Mouse (Mus musculus) olfactory bulb, adult 2 months (tissue): ENCODE measurements around the gene Sfxn4. TPM values are rescaled to one million over a fixed set of nuclear protein-coding genes. Genes with fewer than 3 reads are reported as not detected.

Experiments used
- H3K27ac ChIP-seq: fragments of 200-500 bp; 2 replicates; pipeline ENCODE4 v1.5.1; 2012; ENCODE audit warnings: low read depth, low read length; ENCODE audit not compliant: insufficient read depth
- H3K4me1 ChIP-seq: fragments of 200-500 bp; 2 replicates; pipeline ENCODE4 v1.6.1; 2012; ENCODE audit warnings: low read length; ENCODE audit not compliant: control insufficient read depth, insufficient read depth
- H3K4me3 ChIP-seq: fragments of 200-500 bp; 2 replicates; pipeline ENCODE4 v1.5.1; 2012; ENCODE audit warnings: mild to moderate bottlenecking, low read depth, low read length, moderate library complexity; ENCODE audit not compliant: insufficient read depth
- CTCF ChIP-seq: fragments of 200-500 bp; IDR thresholded peaks from 2 replicates; pipeline ENCODE4 v1.5.1; 2012; ENCODE audit warnings: low read depth, mild to moderate bottlenecking, low read length, moderate library complexity; ENCODE audit not compliant: insufficient read depth
- POLR2A ChIP-seq: fragments of 200-500 bp; IDR thresholded peaks from 2 replicates; pipeline ENCODE4 v1.6.1; 2012; ENCODE audit warnings: mild to moderate bottlenecking, low read depth, low read length, moderate library complexity; ENCODE audit not compliant: insufficient read depth
- WGBS: fragments of 180-500 bp; shearing (Covaris S2); methylation state at CpG from one replicate; pipeline ENCODE4 v1.1.7; 2018; 5-methylcytosine and 5-hydroxymethylcytosine counted together
- polyA plus RNA-seq: library from polyadenylated mRNA; stranded (reverse); fragments of >200 nt; gene quantifications from 2 replicates; pipeline ENCODE4 v1.2.4, GENCODE M21; 2012; ENCODE audit warnings: low replicate concordance; ENCODE audit not compliant: missing spikeins, insufficient read depth, insufficient read length

Sfxn4 gene
- polyA plus RNA-seq, 1 experiment, result not detected

GRCm38 (mm10) chr19:60845731-60846130 is 15.5 kb downstream of the Sfxn4 start:
- TF ChIP-seq POLR2A (no peak), CTCF (no peak)
- H3K4me1 ChIP-seq, result no peaks in the 10 kb centered on the region
- no peak overlapping the region for H3K27ac ChIP-seq
- H3K4me3 ChIP-seq, result no peak overlapping the region

- no peaks in the 10 kb centered on the region for H3K4me1 ChIP-seq
- no peak for TF ChIP-seq POLR2A
- TF ChIP-seq CTCF, result no peak
Observed at GRCm38 (mm10) chr19:60843324-60843723, 18.0 kb downstream of the Sfxn4 start.

GRCm38 (mm10) chr19:60837747-60838146 is 23.5 kb downstream of the Sfxn4 start:
- TF ChIP-seq CTCF (no peak), POLR2A (no peak)
- WGBS, result 64% methylated on average over 1 of the region's 1 CpGs

More at GRCm38 (mm10) chr19:60843324-60843723, 18.0 kb downstream of the Sfxn4 start:
- no peak overlapping the region for H3K27ac ChIP-seq
- H3K4me3 ChIP-seq, result no peak overlapping the region

GRCm38 (mm10) chr19:60818677-60819076 is 42.6 kb downstream of the Sfxn4 start:
- Histone ChIP-seq H3K4me3 (no peak overlapping the region), H3K4me1 (no peaks in the 10 kb centered on the region), H3K27ac (no peak overlapping the region)
- 92% methylated on average over 6 of the region's 6 CpGs for WGBS
- TF ChIP-seq POLR2A (no peak), CTCF (no peak)

More at GRCm38 (mm10) chr19:60837747-60838146, 23.5 kb downstream of the Sfxn4 start:
- Histone ChIP-seq H3K4me3 (no peak overlapping the region), H3K27ac (no peak overlapping the region), H3K4me1 (no peaks in the 10 kb centered on the region)

GRCm38 (mm10) chr19:60813133-60813532 is 48.1 kb downstream of the Sfxn4 start:
- TF ChIP-seq CTCF, result no peak
- TF ChIP-seq POLR2A, result no peak
- no peak overlapping the region for H3K4me3 ChIP-seq
- H3K27ac ChIP-seq, result no peak overlapping the region
- 94% methylated on average over 6 of the region's 6 CpGs for WGBS
- H3K4me1 ChIP-seq, result peaks cover 2% of the 10 kb centered on the region; the same call in 1 of the 2 replicates

- WGBS, result 8% methylated on average over 10 of the region's 10 CpGs
- TF ChIP-seq POLR2A, result no peak
- no peak for TF ChIP-seq CTCF
- Histone ChIP-seq H3K4me1 (peaks cover 2% of the 10 kb centered on the region; the same call in 1 of the 2 replicates), H3K4me3 (peak overlapping the region; percentile 92), H3K27ac (no peak overlapping the region)
Observed at GRCm38 (mm10) chr19:60812036-60812389, 49.3 kb downstream of the Sfxn4 start.

GRCm38 (mm10) chr19:60811098-60812035 is 49.9 kb downstream of the Sfxn4 start, which contains the start of gene Fam45a:
Fam45a (plus strand) TSS chr19:60811585.
- TF ChIP-seq POLR2A (peak; percentile 71), CTCF (peak; percentile 61)
- Histone ChIP-seq H3K4me1 (peaks cover 2% of the 10 kb centered on the region; the same call in 1 of the 2 replicates), H3K4me3 (peak within 1 kb of the TSS; percentile 92), H3K27ac (no peak within 1 kb of the TSS; the same call in 1 of the 2 replicates)
- WGBS, result 1% methylated on average over 45 of the region's 45 CpGs

- Histone ChIP-seq H3K4me3 (no peak overlapping the region), H3K27ac (no peak overlapping the region), H3K4me1 (peaks cover 2% of the 10 kb centered on the region; the same call in 1 of the 2 replicates)
- 98% methylated on average over 2 of the region's 2 CpGs for WGBS
- no peak for TF ChIP-seq CTCF
- no peak for TF ChIP-seq POLR2A
Observed at GRCm38 (mm10) chr19:60809927-60810326, 51.4 kb downstream of the Sfxn4 start.

- Histone ChIP-seq H3K4me1 (no peaks in the 10 kb centered on the region), H3K27ac (no peak overlapping the region), H3K4me3 (no peak overlapping the region)
- whole genome bisulfite sequencing, result 75% methylated on average over 2 of the region's 2 CpGs
- TF ChIP-seq POLR2A (no peak), CTCF (no peak)
Observed at GRCm38 (mm10) chr19:60804903-60805302, 56.4 kb downstream of the Sfxn4 start.
